Comparison of ENCODE assay signal across 8 mouse cellular contexts in genomic region chr12:12810943-12811342, GRCm38 (mm10).
DNase-seq lines count a peak whose midpoint lies in the region; ATAC-seq and TF ChIP-seq lines count a peak whose summit lies in the region.

No protein-coding gene starts in this region.

- H3K4me3 ChIP-seq in heart, embryonic 14.5 days (ENCODE audit: control insufficient read depth in 1 of 2, insufficient read depth in 1 of 2, low read depth in 1 of 2, low read length in 2 of 2) = no peak overlapping the region; a peak in 1 of 4 replicates
- H3K4me3 ChIP-seq in forebrain, embryonic 10.5 days = peak overlapping the region; percentile 37
- no peak overlapping the region for H3K4me3 ChIP-seq in kidney, postnatal 0 days (replicated peaks; ENCODE audit: low read depth, low read length)

- peak overlapping the region; percentile 64 for H3K4me2 ChIP-seq in heart, embryonic 14.5 days (ENCODE audit: low read length)
- H3K4me2 ChIP-seq in kidney, postnatal 0 days (ENCODE audit: low read length) = peak overlapping the region; percentile 52; the same call in 1 of the 2 replicates

- TF ChIP-seq CTCF in kidney, postnatal 0 days (IDR thresholded peaks at IDR 0.05; ENCODE audit: low read depth) = no peak

- H3K9ac ChIP-seq in heart, embryonic 14.5 days (ENCODE audit: low read length) = peak overlapping the region; percentile 61; the same call in 1 of the 2 replicates
- no peak overlapping the region for H3K9ac ChIP-seq in kidney, postnatal 0 days (ENCODE audit: low read depth, low read length)

- H3K4me1 ChIP-seq in heart, embryonic 14.5 days (ENCODE audit: control insufficient read depth in 2 of 2, insufficient read depth in 2 of 2, low read length in 2 of 2) = peaks cover 15 to 17% of the 10 kb centered on the region in 2 experiments
- H3K4me1 ChIP-seq in forebrain, embryonic 10.5 days = peaks cover 56% of the 10 kb centered on the region
- H3K4me1 ChIP-seq in kidney, postnatal 0 days (replicated peaks; ENCODE audit: insufficient read depth, low read length) = peaks cover 14% of the 10 kb centered on the region; the same call in 1 of the 2 replicates

- 0 out of 4 replicates have a peak overlapping the region, but pooled peaks of 1 of the 2 experiments have one; percentile 35 for H3K27ac ChIP-seq in heart, embryonic 14.5 days (replicated peaks in 1 of 2; ENCODE audit: control insufficient read depth in 1 of 2, insufficient read depth in 1 of 2, low read depth in 2 of 2, low read length in 2 of 2)
- H3K27ac ChIP-seq in forebrain, embryonic 10.5 days = peak overlapping the region; percentile 86
- H3K27ac ChIP-seq in kidney, postnatal 0 days = no peak overlapping the region

- H3K36me3 ChIP-seq in heart, embryonic 14.5 days (ENCODE audit: control insufficient read depth, insufficient read depth, low read length) = no peaks in the 10 kb centered on the region
- H3K36me3 ChIP-seq in forebrain, embryonic 10.5 days (replicated peaks) = no peaks in the 10 kb centered on the region
- H3K36me3 ChIP-seq in kidney, postnatal 0 days (ENCODE audit: insufficient read depth, low read length) = no peaks in the 10 kb centered on the region

- no peaks in the 10 kb centered on the region for H3K9me3 ChIP-seq in heart, embryonic 14.5 days (ENCODE audit: control insufficient read depth, low read length)
- H3K9me3 ChIP-seq in forebrain, embryonic 10.5 days = no peaks in the 10 kb centered on the region
- H3K9me3 ChIP-seq in kidney, postnatal 0 days (replicated peaks; ENCODE audit: low read length) = no peaks in the 10 kb centered on the region

- intact Hi-C loops in gastrocnemius, postnatal 36 days (cut with DNase I) = loop anchor here (5.0 kb wide), 1 partner anchor 126 kb away; no protein-coding TSS in a partner anchor

- WGBS in heart, embryonic 14.5 days = 20% methylated on average over 7 of the region's 7 CpGs
- 7% methylated on average over 7 of the region's 7 CpGs for WGBS in forebrain, embryonic 10.5 days
- WGBS in kidney, postnatal 0 days = 16% methylated on average over 7 of the region's 7 CpGs

- H3K27me3 ChIP-seq in heart, embryonic 14.5 days (ENCODE audit: control insufficient read depth, insufficient read depth, low read length) = no peaks in the 10 kb centered on the region
- H3K27me3 ChIP-seq in forebrain, embryonic 10.5 days (ENCODE audit: poor library complexity, severe bottlenecking) = peaks cover 13% of the 10 kb centered on the region
- H3K27me3 ChIP-seq in kidney, postnatal 0 days (ENCODE audit: insufficient read depth, low read length) = no peaks in the 10 kb centered on the region

- no peak for DNase-seq in heart, postnatal 4 days
- no peak for DNase-seq in forebrain, embryonic 10.5 days (ENCODE audit: extremely low spot score, low spot score)
- DNase-seq in kidney, postnatal 0 days (ENCODE audit: low spot score) = no peak
- DNase-seq in lung, postnatal 36 days = peak; percentile 53
- DNase-seq in cerebellum, adult 11 months = no peak
- no peak for DNase-seq in gastrocnemius, postnatal 36 days

- no peak for ATAC-seq in heart, embryonic 14.5 days (ENCODE audit: insufficient number of reproducible peaks, insufficient read depth, low FRiP score, low read depth)
- ATAC-seq in kidney, postnatal 0 days (replicated peaks; ENCODE audit: low FRiP score, low read depth) = no peak
- ATAC-seq in inflammation-experienced regulatory T-cells, adult 6 months = no peak
